Mouse (Mus musculus): ENCODE measurements at regions not wholly inside any gene's neighbourhood (a gene's known extent, or its start where the extent isn't known, plus 50 kb on each side); places are given as distances from the start of the nearest gene placed in this dataset.

DNA sequence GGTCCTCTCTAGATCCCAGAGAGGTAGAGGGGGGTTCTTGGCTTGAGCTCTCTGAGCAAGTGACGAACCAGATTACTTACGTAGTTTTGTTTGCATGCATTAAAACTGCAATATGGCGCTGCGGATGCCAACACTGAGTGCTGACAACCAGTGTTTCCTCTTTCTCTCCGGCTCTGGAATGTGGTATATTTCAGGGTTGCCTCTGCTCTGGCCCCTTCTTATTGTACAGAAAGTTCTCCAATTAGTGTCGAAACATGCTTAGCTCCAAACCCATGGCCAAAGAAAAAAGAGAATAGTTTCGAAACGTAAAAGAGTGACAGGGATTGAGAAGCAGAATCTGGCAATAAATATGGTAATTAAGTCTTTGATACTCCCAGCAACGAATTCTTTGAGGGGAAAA, 124.8 kb downstream of the Fam84b start:
- no peak overlapping the region for H3K4me2 ChIP-seq (ENCODE audit: low read depth, low read length, poor library complexity, severe bottlenecking)
- DNase-seq (ENCODE audit: low spot score), result no peak
- no peak for TF ChIP-seq CTCF (IDR thresholded peaks at IDR 0.05)
- no peak overlapping the region for H3K9ac ChIP-seq (replicated peaks; ENCODE audit: low read length, poor library complexity, severe bottlenecking)
- H3K4me3 ChIP-seq (ENCODE audit: low read depth, low read length), result no peak overlapping the region
- H3K36me3 ChIP-seq (ENCODE audit: insufficient read depth, low read length), result no peaks in the 10 kb centered on the region
- H3K27ac ChIP-seq (ENCODE audit: low read depth, low read length), result no peak overlapping the region
- no peaks in the 10 kb centered on the region for H3K27me3 ChIP-seq (ENCODE audit: insufficient read depth, low read length)
- WGBS, result 49% methylated on average over 9 of the region's 9 CpGs
- H3K9me3 ChIP-seq (ENCODE audit: low read length), result no peaks in the 10 kb centered on the region
- no peaks in the 10 kb centered on the region for H3K4me1 ChIP-seq (ENCODE audit: insufficient read depth, low read length)
- ATAC-seq (ENCODE audit: low FRiP score), result no peak

DNA sequence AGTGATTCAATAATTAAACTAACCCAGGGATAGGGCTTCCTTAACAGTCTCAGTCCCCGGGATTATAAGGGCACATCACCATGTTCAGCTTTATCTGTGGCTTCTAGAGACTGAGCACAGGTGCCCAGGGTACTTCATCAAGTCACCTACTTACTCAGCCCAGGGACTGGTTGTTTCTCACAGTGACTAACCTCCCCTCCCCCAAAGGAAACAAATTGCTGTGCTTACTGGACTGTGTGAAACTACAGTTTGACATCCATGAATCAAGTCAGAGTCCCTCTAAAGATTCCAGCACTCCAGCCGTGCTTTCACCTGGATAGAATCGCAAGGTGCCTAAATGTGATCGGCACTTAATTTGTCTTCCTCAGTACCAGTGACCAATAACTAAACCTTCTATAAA, 125.2 kb downstream of the Fam84b start:
- WGBS, result 80% methylated on average over 4 of the region's 4 CpGs
- H3K4me2 ChIP-seq (ENCODE audit: low read depth, low read length, poor library complexity, severe bottlenecking), result no peak overlapping the region
- no peak overlapping the region for H3K4me3 ChIP-seq (ENCODE audit: low read depth, low read length)
- DNase-seq (ENCODE audit: low spot score) (no peak), ATAC-seq (ENCODE audit: low FRiP score) (no peak)
- H3K27me3 ChIP-seq (ENCODE audit: insufficient read depth, low read length), result no peaks in the 10 kb centered on the region
- no peaks in the 10 kb centered on the region for H3K4me1 ChIP-seq (ENCODE audit: insufficient read depth, low read length)
- H3K9me3 ChIP-seq (ENCODE audit: low read length), result no peaks in the 10 kb centered on the region
- TF ChIP-seq CTCF (IDR thresholded peaks at IDR 0.05), result no peak
- no peak overlapping the region for H3K27ac ChIP-seq (ENCODE audit: low read depth, low read length)
- H3K36me3 ChIP-seq (ENCODE audit: insufficient read depth, low read length), result no peaks in the 10 kb centered on the region
- H3K9ac ChIP-seq (replicated peaks; ENCODE audit: low read length, poor library complexity, severe bottlenecking), result no peak overlapping the region

DNA sequence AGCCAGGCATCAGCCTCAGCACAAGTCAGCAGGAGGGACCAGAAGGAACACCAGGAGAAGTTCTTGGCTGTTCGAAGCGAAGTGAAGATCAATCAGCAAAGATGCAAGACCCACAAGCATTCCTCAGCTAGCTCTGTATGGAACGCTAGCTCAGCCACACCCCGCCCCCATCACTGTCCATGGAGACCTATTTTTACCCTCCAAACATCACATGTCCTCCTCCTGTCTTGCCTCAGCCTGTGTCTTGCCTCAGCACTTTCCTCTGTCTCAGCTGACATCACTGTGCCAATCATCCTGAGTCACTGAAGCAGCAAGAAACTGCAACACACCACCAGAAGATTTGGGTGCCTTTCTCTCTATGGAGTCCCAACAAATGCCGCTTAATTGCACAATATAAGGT, 134.2 kb downstream of the Fam84b start:
- Histone ChIP-seq H3K9ac (replicated peaks; ENCODE audit: low read length, poor library complexity, severe bottlenecking) (no peak overlapping the region), H3K9me3 (ENCODE audit: low read length) (no peaks in the 10 kb centered on the region), H3K4me3 (ENCODE audit: low read depth, low read length) (no peak overlapping the region), H3K4me1 (ENCODE audit: insufficient read depth, low read length) (no peaks in the 10 kb centered on the region), H3K27me3 (ENCODE audit: insufficient read depth, low read length) (no peaks in the 10 kb centered on the region), H3K27ac (ENCODE audit: low read depth, low read length) (no peak overlapping the region), H3K36me3 (ENCODE audit: insufficient read depth, low read length) (no peaks in the 10 kb centered on the region), H3K4me2 (ENCODE audit: low read depth, low read length, poor library complexity, severe bottlenecking) (no peak overlapping the region)
- DNase-seq (ENCODE audit: low spot score) (no peak), ATAC-seq (ENCODE audit: low FRiP score) (no peak)
- WGBS, result 91% methylated on average over 5 of the region's 5 CpGs
- no peak for TF ChIP-seq CTCF (IDR thresholded peaks at IDR 0.05)

DNA sequence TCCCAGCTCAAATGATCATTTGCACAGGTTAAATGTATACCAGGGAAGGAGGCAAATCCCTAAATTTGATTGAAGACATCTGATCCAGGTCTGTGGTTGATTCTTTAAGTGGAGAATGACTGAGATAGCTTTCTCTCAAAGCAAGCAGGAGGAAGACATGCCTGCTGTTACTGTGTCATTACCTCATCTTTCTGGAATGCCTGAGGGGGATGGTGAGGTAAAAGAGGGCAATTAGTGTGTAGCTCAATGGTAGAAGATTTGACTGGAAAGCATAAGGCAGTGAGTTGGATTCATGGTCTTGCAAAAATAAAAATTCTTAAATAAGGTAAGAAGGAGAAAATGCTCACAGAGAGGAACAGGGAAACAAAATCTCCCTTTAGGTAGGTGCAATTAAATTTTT, 144.9 kb downstream of the Fam84b start:
- no peaks in the 10 kb centered on the region for H3K36me3 ChIP-seq (ENCODE audit: insufficient read depth, low read length)
- no peaks in the 10 kb centered on the region for H3K9me3 ChIP-seq (ENCODE audit: low read length)
- H3K27me3 ChIP-seq (ENCODE audit: insufficient read depth, low read length), result no peaks in the 10 kb centered on the region
- DNase-seq (ENCODE audit: low spot score) (no peak), ATAC-seq (ENCODE audit: low FRiP score) (no peak)
- no peak overlapping the region for H3K9ac ChIP-seq (replicated peaks; ENCODE audit: low read length, poor library complexity, severe bottlenecking)
- H3K4me3 ChIP-seq (ENCODE audit: low read depth, low read length), result no peak overlapping the region
- H3K27ac ChIP-seq (ENCODE audit: low read depth, low read length), result no peak overlapping the region
- H3K4me1 ChIP-seq (ENCODE audit: insufficient read depth, low read length), result no peaks in the 10 kb centered on the region
- no peak for TF ChIP-seq CTCF (IDR thresholded peaks at IDR 0.05)
- no peak overlapping the region for H3K4me2 ChIP-seq (ENCODE audit: low read depth, low read length, poor library complexity, severe bottlenecking)

DNA sequence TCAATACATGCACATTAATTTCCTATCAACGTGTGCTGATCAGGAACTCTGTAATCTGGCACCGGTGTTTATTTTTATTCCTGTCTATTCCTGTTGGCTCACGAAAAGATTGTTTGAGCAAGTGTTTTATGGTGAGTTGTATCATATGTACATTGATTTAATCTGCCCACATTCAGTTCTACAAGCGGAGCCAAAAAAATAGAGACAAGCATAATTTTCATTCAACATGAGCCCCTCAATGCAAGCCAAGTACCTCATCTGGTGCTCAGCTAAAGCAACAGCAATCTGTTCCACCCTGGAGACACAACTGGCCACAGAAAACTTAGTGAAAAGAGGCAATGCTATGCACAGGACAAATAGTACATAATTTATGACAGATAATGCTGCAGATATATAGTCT, 147.6 kb downstream of the Fam84b start:
- WGBS, result 88% methylated on average over 4 of the region's 4 CpGs
- Histone ChIP-seq H3K4me2 (ENCODE audit: low read depth, low read length, poor library complexity, severe bottlenecking) (no peak overlapping the region), H3K4me3 (ENCODE audit: low read depth, low read length) (no peak overlapping the region), H3K9ac (replicated peaks; ENCODE audit: low read length, poor library complexity, severe bottlenecking) (no peak overlapping the region), H3K4me1 (ENCODE audit: insufficient read depth, low read length) (no peaks in the 10 kb centered on the region), H3K27ac (ENCODE audit: low read depth, low read length) (no peak overlapping the region), H3K27me3 (ENCODE audit: insufficient read depth, low read length) (no peaks in the 10 kb centered on the region), H3K36me3 (ENCODE audit: insufficient read depth, low read length) (no peaks in the 10 kb centered on the region), H3K9me3 (ENCODE audit: low read length) (no peaks in the 10 kb centered on the region)
- no peak for TF ChIP-seq CTCF (IDR thresholded peaks at IDR 0.05)
- no peak for DNase-seq (ENCODE audit: low spot score)
- ATAC-seq (ENCODE audit: low FRiP score), result no peak

DNA sequence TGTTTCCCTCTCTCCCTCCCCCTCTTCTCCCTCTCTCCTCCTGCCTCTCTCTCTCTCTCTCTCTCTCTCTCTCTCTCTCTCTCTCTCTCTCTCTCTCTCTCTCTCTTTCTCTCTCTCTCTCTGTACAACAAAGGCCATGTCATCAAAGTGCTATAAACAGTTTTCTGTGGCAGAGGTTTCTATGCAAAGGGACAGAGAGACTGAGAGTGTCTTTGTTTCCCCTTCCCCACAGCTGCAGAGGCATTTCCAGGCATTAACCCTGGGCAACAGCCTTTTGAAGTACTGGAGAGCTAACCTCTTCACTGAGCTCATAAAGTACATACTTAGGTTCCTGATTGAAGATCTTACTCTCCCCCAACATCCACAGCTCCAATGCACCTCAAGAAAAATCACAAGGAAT, 152.3 kb downstream of the Fam84b start:
- H3K9ac ChIP-seq (replicated peaks; ENCODE audit: low read length, poor library complexity, severe bottlenecking), result no peak overlapping the region
- no peaks in the 10 kb centered on the region for H3K27me3 ChIP-seq (ENCODE audit: insufficient read depth, low read length)
- H3K4me2 ChIP-seq (ENCODE audit: low read depth, low read length, poor library complexity, severe bottlenecking), result no peak overlapping the region
- no peaks in the 10 kb centered on the region for H3K4me1 ChIP-seq (ENCODE audit: insufficient read depth, low read length)
- no peak overlapping the region for H3K27ac ChIP-seq (ENCODE audit: low read depth, low read length)
- H3K36me3 ChIP-seq (ENCODE audit: insufficient read depth, low read length), result no peaks in the 10 kb centered on the region
- ATAC-seq (ENCODE audit: low FRiP score) (no peak), DNase-seq (ENCODE audit: low spot score) (no peak)
- H3K4me3 ChIP-seq (ENCODE audit: low read depth, low read length), result no peak overlapping the region
- TF ChIP-seq CTCF (IDR thresholded peaks at IDR 0.05), result no peak
- no peaks in the 10 kb centered on the region for H3K9me3 ChIP-seq (ENCODE audit: low read length)

DNA sequence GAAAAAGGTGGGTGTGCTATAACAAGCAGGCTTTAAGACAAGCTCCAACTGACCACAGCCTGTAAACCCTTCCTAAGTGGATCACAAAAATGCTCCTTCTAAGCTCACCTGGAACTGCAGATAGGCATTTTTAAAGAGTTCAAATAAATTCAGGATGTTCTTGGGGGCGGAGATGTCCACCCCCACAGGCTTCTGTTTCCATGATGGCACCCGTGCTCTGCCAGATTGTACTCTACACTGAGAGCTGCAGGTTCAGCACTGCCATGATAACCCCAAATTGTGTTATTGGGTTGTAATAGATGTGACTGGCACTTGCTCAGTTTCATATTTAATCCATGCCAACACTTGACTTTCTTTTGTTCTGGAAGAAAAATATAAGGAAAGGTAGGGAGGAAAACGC, 158.8 kb downstream of the Fam84b start:
- TF ChIP-seq CTCF (IDR thresholded peaks at IDR 0.05), result no peak
- Histone ChIP-seq H3K27me3 (ENCODE audit: insufficient read depth, low read length) (no peaks in the 10 kb centered on the region), H3K4me2 (ENCODE audit: low read depth, low read length, poor library complexity, severe bottlenecking) (no peak overlapping the region), H3K9me3 (ENCODE audit: low read length) (no peaks in the 10 kb centered on the region), H3K36me3 (ENCODE audit: insufficient read depth, low read length) (no peaks in the 10 kb centered on the region), H3K4me1 (ENCODE audit: insufficient read depth, low read length) (peaks cover 4% of the 10 kb centered on the region; the same call in 1 of the 2 replicates), H3K4me3 (ENCODE audit: low read depth, low read length) (no peak overlapping the region), H3K9ac (replicated peaks; ENCODE audit: low read length, poor library complexity, severe bottlenecking) (no peak overlapping the region), H3K27ac (ENCODE audit: low read depth, low read length) (no peak overlapping the region)
- WGBS, result 90% methylated on average over 3 of the region's 3 CpGs
- ATAC-seq (ENCODE audit: low FRiP score) (no peak), DNase-seq (ENCODE audit: low spot score) (no peak)

All from midbrain, postnatal 0 days (tissue).